Mouse (Mus musculus) hindbrain, postnatal 0 days (tissue): ENCODE data around the gene Ly6c1. TPM values are rescaled to one million over a fixed set of nuclear protein-coding genes. Genes with fewer than 3 reads are reported as not detected.
"Not testable (repeated sequence)": the region's sequence is repeated elsewhere in the genome, so short reads cannot be mapped to it uniquely, and the experiment has no call there.

Source experiments
- ATAC-seq: fragments of 200-750 bp; cut with Nextera tagmentation; 2 replicates; pipeline ENCODE4 v1.8.0; 2017; ENCODE audit warnings: mild to moderate bottlenecking, moderate TSS enrichment, moderate library complexity
- DNase-seq: peaks from one replicate; pipeline ENCODE4 v3.0.0-alpha.2; 2015; ENCODE audit warnings: low spot score
- H3K27ac ChIP-seq: fragments of 300-500 bp; sonication (generic); 2 replicates; pipeline ENCODE4 v1.5.1; 2014; ENCODE audit warnings: mild to moderate bottlenecking
- H3K27me3 ChIP-seq: fragments of 300-500 bp; sonication (generic); 2 replicates; pipeline ENCODE4 v1.6.1; 2014; ENCODE audit warnings: low read length, mixed read lengths; ENCODE audit not compliant: insufficient read depth
- H3K36me3 ChIP-seq: fragments of 300-500 bp; sonication (generic); 2 replicates; pipeline ENCODE4 v1.6.1; 2014; ENCODE audit warnings: low read length, mixed read lengths; ENCODE audit not compliant: insufficient read depth
- H3K4me1 ChIP-seq: fragments of 300-500 bp; sonication (generic); 2 replicates; pipeline ENCODE4 v1.6.1; 2014; ENCODE audit warnings: antibody characterized with exemption, low read length, mixed read lengths; ENCODE audit not compliant: insufficient read depth
- H3K4me2 ChIP-seq: fragments of 300-500 bp; sonication (generic); 2 replicates; pipeline ENCODE4 v1.6.1; 2014; ENCODE audit warnings: low read depth, mild to moderate bottlenecking, low read length, moderate library complexity, mixed read lengths
- H3K4me3 ChIP-seq: fragments of 300-500 bp; sonication (generic); 2 replicates; pipeline ENCODE4 v1.5.1; 2014; ENCODE audit warnings: low read length
- H3K9ac ChIP-seq: fragments of 300-500 bp; sonication (generic); replicated peaks from 2 replicates; pipeline ENCODE4 v1.6.1; 2014; ENCODE audit warnings: mild to moderate bottlenecking, low read length, moderate library complexity, mixed read lengths
- H3K9me3 ChIP-seq: fragments of 300-500 bp; sonication (generic); 2 replicates; pipeline ENCODE4 v1.6.1; 2016; ENCODE audit warnings: low read length, mixed read lengths
- CTCF ChIP-seq: IDR thresholded peaks from 2 replicates; pipeline ENCODE4 v1.5.1; 2016; ENCODE audit warnings: antibody characterized with exemption, control low read depth, low read depth
- WGBS: fragments of 180-500 bp; shearing (Covaris S2); extraction: QIAGEN DNeasy Blood & Tissue Kit; methylation state at CpG from one replicate; pipeline ENCODE4 v1.1.7; 2014; 5-methylcytosine and 5-hydroxymethylcytosine counted together
- polyA plus RNA-seq: library from polyadenylated mRNA; unstranded; fragments of >200 nt; fragmentation: Nextera tagmentation; extraction: Ambion mirVana; gene quantifications from 2 replicates; pipeline ENCODE4 v1.2.1, GENCODE M21; 2015
- total RNA-seq: library from RNA; depleted of rRNA; stranded (reverse); fragments of >200 nt; gene quantifications from 2 replicates; pipeline ENCODE4 v1.2.3, GENCODE M21; 2014; rRNA removed

Gene Ly6c1
- total RNA-seq (29.6 and 30.8 TPM in 2 replicates), polyA plus RNA-seq (34.0 and 35.3 TPM in 2 replicates)

DNA sequence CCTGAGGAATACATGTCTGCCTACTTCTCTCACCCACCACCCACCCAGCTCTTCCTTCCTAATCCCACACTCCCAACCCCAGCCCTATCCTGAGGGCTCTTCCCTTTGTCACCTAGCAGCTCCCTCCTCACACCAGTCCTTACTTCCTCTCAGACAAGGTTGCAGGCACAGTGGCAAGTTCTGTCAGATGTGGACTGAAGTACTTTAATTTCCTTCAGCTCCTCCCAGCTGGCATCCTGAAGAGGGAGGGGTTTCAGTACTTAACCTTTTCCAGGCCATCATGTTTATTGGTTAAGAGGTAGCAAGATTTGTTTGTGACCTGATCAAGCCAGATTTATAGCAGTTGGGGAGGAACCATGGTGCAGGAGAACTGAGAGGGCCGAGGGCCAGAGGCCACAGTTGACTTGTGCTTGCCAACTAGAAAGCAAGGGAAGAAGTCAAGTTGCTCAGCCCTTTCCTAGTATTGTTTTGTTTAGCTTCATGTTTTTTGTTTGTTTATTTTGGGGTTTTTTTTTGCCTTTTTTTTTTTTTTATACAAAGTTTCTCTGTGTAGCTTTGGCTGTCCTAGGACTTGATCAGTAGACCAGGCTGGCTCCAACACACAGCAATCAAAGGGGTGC, at the start of gene Ly6c1:
Gene Ly6c1 (minus strand): TSS at position 189 of the 620 bp plus-strand sequence.
- H3K36me3 ChIP-seq, H3K9ac ChIP-seq, H3K4me2 ChIP-seq, H3K4me3 ChIP-seq, H3K27me3 ChIP-seq, DNase-seq, H3K27ac ChIP-seq, H3K4me1 ChIP-seq, H3K9me3 ChIP-seq, ATAC-seq: not testable (repeated sequence)
- 73% methylated on average over 1 of the region's 1 CpGs for WGBS

DNA sequence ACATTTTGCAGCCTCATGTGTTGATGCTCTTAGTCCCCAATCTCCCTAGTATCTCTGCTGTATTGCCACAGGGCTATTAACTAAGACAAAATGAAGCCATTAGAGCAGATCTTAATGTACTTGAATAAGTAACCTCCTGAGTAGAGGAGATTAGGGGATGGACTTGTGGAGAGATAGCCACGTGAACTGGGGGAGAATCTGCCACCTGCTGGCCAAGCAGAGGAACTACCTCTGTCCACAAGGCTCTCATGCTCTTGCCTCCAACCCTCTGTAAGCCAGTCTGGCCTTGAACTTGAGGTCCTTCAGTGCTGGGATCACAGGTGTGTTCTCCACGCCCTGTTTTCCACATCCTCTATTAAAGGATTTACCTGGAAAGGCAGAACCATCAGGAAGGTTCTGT, 39.4 kb upstream of the Ly6c1 start:
- not testable (repeated sequence) for H3K27ac ChIP-seq, H3K9me3 ChIP-seq, H3K36me3 ChIP-seq, DNase-seq, H3K4me1 ChIP-seq, H3K4me3 ChIP-seq, H3K9ac ChIP-seq, H3K4me2 ChIP-seq, H3K27me3 ChIP-seq, ATAC-seq
- peak; percentile 64 for TF ChIP-seq CTCF
- 17% methylated on average over 2 of the region's 2 CpGs for WGBS

DNA sequence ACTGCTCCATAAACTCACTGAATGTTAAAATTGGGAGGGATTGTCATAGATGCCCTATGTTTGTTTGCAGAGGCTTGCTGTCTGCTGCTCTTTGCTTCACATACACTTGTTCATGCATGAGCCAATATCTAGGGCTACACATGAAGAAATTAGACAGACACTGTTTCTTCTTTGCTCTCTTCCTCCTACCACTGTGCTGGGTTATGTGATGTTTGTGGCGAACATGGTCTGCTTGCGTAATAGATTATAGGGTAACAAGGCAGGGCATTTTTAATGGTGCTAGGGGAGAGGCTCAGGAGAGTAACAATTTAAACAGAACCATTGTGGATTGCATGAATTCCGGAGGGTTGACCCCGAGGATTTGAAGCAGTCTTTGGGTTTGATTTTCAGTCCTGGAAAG, 21.3 kb upstream of the Ly6c1 start:
- no peak for TF ChIP-seq CTCF
- 86% methylated on average over 4 of the region's 4 CpGs for WGBS
- ATAC-seq = no peak
- H3K4me1 ChIP-seq = no peaks in the 10 kb centered on the region
- no peak overlapping the region for H3K4me3 ChIP-seq
- no peak for DNase-seq
- H3K36me3 ChIP-seq = no peaks in the 10 kb centered on the region
- H3K27ac ChIP-seq = no peak overlapping the region
- H3K9me3 ChIP-seq = no peaks in the 10 kb centered on the region
- H3K9ac ChIP-seq = no peak overlapping the region
- no peak overlapping the region for H3K4me2 ChIP-seq
- no peaks in the 10 kb centered on the region for H3K27me3 ChIP-seq

DNA sequence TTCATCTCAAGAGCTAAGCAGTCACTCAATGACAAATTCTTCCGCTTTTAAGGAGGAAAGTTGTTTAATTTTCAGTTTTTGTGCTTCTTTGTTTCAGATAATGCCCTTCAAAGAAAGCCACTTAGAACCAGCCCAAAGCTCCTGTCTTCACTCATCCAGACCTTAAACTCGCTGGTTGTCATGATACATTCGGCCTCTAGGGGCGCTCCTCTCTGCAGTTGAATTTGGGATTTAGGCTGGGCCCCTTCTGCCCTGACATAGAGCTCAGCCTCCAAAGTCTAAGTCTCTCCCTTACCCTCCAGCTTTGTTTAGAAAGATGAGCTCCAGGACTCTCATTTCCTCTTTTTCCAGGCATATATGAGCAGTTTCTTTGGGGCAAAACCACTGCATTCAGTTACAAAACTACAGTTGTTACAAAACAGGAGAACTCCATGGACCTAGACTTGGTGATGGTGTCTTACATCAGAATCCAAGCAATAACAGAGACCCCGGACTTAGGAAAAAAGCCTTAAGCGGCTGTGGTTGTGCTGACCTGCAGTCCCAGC, 13.5 kb upstream of the Ly6c1 start:
- ATAC-seq = not testable (repeated sequence)

DNA sequence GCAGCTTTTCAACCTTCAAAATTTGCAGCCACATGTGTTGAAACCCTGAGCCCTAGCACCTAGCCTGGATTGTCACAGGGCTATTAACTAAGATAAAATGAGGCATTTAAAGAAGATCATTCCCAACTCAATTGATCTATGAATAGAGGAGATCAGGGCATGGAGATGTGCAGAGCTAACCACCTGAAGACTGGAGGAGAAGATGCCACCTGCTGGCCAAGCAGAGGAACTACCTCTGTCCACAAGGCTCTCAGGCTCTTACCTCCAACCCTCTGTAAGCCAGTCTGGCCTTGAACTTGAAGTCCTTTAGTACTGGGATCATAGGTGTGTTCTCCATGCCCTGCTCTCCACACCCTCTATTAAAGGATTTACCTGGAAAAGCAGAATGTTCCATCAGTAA, 11.9 kb upstream of the Ly6c1 start:
- no peak for ATAC-seq
- no peaks in the 10 kb centered on the region for H3K9me3 ChIP-seq
- peak; percentile 75 for TF ChIP-seq CTCF

More for the DNA sequence above, 13.5 kb upstream of the Ly6c1 start:
- WGBS = 33% methylated on average over 6 of the region's 6 CpGs
- H3K36me3 ChIP-seq, H3K27ac ChIP-seq, H3K9ac ChIP-seq, H3K4me1 ChIP-seq, H3K9me3 ChIP-seq, H3K4me3 ChIP-seq, H3K4me2 ChIP-seq, H3K27me3 ChIP-seq: not testable (repeated sequence)
- peak; percentile 72 for TF ChIP-seq CTCF
- DNase-seq = peak; percentile 61

DNA sequence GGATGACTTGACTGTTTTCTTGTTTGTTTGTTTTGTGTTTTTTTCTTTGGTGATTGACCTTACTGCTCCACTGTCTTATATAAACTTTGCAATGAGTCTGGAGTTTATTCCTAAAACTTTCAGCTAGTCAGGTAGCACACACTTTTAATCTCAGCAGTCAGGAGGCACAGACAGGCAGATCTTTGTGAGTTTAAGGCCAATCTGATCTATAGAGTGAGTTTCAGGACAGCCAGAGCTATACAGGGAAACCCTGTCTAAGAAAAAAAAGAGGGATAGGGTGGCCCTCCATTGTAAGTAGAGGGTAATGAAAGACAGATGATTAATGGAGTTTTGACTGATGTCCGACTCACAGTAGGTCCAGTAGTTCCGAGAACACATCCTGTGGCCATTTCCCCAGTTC, 7.4 kb upstream of the Ly6c1 start:
- H3K36me3 ChIP-seq = no peaks in the 10 kb centered on the region
- no peak overlapping the region for H3K9ac ChIP-seq
- no peaks in the 10 kb centered on the region for H3K4me1 ChIP-seq
- H3K27ac ChIP-seq = no peak overlapping the region
- H3K9me3 ChIP-seq = no peaks in the 10 kb centered on the region
- no peak for TF ChIP-seq CTCF
- DNase-seq (no peak), ATAC-seq (no peak)
- 86% methylated on average over 2 of the region's 2 CpGs for WGBS
- H3K4me3 ChIP-seq = no peak overlapping the region
- no peaks in the 10 kb centered on the region for H3K27me3 ChIP-seq
- H3K4me2 ChIP-seq = no peak overlapping the region

More for the DNA sequence above, 11.9 kb upstream of the Ly6c1 start:
- Histone ChIP-seq H3K4me1 (no peaks in the 10 kb centered on the region), H3K9ac (no peak overlapping the region), H3K36me3 (no peaks in the 10 kb centered on the region), H3K27ac (no peak overlapping the region), H3K27me3 (no peaks in the 10 kb centered on the region), H3K4me3 (no peak overlapping the region), H3K4me2 (no peak overlapping the region)
- peak; percentile 32 for DNase-seq

DNA sequence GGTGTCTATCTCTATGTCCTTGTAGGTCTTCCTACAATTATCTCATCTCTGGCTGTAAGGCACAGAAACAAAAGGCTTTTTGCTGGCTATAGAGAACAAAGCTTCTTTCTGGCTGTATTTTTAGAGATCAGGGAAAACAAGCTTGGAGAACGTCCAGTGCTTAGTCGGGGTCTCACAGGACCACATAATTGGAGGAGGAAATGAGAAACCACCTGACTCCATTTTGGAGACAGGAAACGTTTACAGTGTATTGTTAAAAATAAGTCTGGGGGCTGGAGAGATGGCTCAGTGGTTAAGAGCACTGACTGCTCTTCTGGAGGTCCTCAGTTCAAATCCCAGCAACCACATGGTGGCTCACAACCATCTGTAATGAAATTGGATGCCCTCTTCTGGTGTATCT, 6.8 kb upstream of the Ly6c1 start:
- not testable (repeated sequence) for ATAC-seq, H3K4me1 ChIP-seq, H3K27ac ChIP-seq, H3K36me3 ChIP-seq, H3K9me3 ChIP-seq, H3K9ac ChIP-seq, H3K4me2 ChIP-seq, DNase-seq, H3K4me3 ChIP-seq, H3K27me3 ChIP-seq
- 28% methylated on average over 3 of the region's 3 CpGs for WGBS

DNA sequence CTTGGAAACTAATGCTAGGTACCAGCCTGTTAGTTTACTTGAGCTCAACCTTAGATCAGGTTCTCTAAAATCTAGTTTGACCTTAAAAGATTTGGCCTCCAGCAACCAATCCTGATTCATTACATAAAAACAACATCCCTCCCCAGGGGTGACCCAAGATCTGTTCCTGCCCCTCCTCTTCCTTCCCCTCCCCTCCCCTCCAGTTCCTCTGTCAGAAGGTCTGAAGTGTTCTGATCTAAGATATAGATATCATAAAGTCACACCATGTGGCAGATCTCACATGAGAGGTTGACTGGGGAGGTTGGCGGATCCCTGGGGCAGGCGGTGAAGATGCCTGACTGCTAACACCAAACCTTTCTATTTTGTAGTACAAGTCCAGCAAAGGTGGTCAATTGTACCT, 3.8 kb upstream of the Ly6c1 start:
- 94% methylated on average over 2 of the region's 2 CpGs for WGBS
- not testable (repeated sequence) for H3K4me1 ChIP-seq

DNA sequence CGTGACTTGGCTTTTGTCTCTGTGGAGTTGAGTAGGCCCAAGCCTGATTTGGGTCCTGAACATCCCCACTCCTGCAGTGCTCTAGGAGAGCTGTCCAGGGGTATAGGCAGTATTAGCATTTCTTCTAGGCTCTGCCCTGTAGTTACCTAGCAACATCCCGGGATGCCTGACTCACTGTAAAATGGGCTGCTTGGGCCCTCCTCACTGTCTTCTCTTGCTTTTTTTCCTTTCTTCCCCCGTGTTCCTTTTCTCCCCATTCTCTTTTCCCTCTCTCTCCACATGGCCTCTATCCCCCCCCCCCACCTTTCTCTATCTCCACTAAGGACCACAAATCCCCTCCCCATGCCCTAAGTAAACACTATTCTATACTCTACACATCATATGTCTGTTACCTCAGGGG, 2.5 kb upstream of the Ly6c1 start:
- H3K9me3 ChIP-seq, DNase-seq, ATAC-seq, H3K4me3 ChIP-seq, H3K36me3 ChIP-seq, H3K27ac ChIP-seq, H3K4me1 ChIP-seq, H3K27me3 ChIP-seq, H3K4me2 ChIP-seq, H3K9ac ChIP-seq: not testable (repeated sequence)
- 48% methylated on average over 2 of the region's 3 CpGs for WGBS

More for the DNA sequence above, 3.8 kb upstream of the Ly6c1 start:
- H3K4me2 ChIP-seq, H3K4me3 ChIP-seq, H3K27me3 ChIP-seq, DNase-seq, H3K9ac ChIP-seq, H3K9me3 ChIP-seq, H3K36me3 ChIP-seq, ATAC-seq, H3K27ac ChIP-seq: not testable (repeated sequence)

DNA sequence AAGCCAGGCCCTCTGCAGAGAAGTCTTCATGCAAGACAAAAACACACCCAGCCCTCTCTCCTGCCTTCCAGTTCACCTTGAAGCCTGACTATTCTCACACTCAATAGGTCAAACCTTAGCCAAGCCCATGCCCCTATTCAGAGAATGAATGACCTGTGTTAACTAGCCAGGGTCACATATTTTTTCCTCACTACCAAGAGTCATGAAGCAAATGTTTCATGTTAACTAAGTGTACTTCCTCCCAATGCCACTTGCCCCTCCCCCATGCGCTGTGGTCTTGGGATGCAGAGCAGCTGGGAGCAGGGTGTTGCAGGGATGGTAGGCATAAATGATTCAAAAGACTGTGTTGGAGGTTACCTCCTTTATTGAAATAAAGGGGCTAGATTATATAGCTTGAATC, 2.0 kb upstream of the Ly6c1 start:
- not testable (repeated sequence) for H3K4me2 ChIP-seq, ATAC-seq, H3K9ac ChIP-seq, DNase-seq, H3K4me1 ChIP-seq, H3K9me3 ChIP-seq, H3K36me3 ChIP-seq, H3K4me3 ChIP-seq, H3K27me3 ChIP-seq, H3K27ac ChIP-seq
- WGBS = 94% methylated on average over 1 of the region's 1 CpGs
